Mouse (Mus musculus): ENCODE results near the gene Fbxl13. TPM values are rescaled to one million over a fixed set of nuclear protein-coding genes. Genes with fewer than 3 reads are reported as not detected.
A peak's percentile ranks its signal among the peaks of the same experiment; 100 is the strongest.

Fbxl13 gene
- total RNA-seq (2012; rRNA removed) (0.29 and 0.30 TPM in 2 replicates), total RNA-seq (2014; rRNA removed) (0.19 TPM in 1 of 2 replicates, not detected in the other), polyA plus RNA-seq (2012; ENCODE audit: insufficient read length, low read depth) (0.14 TPM in 1 of 2 replicates, not detected in the other)

- dilution Hi-C loops (cut with MboI; ENCODE audit: extremely low pct_ligation_motif_present, extremely low pct_unique_long_range_greater_than_20kb, low sequenced_read_pairs): no loop called here
- Histone ChIP-seq H3K4me3 (replicated peaks in 1 of 3; ENCODE audit: low read depth in 2 of 3, low read length in 2 of 3, poor library complexity in 1 of 3) (peak within 1 kb of the TSS; percentile 73 to 92 (median 84)), H3K9me3 (replicated peaks; ENCODE audit: low read length) (no peaks in the 10 kb centered on the region), H3K36me3 (replicated peaks in 1 of 2; ENCODE audit: control insufficient read depth in 1 of 2, insufficient read depth in 1 of 2, low read length in 1 of 2) (peaks cover 21 to 23% of the 10 kb centered on the region in 2 experiments), H3K27ac (ENCODE audit: insufficient read depth, low read depth) (peak within 1 kb of the TSS; percentile 58), H3K79me2 (replicated peaks; ENCODE audit: control insufficient read depth, extremely low read depth, insufficient read depth, poor library complexity, severe bottlenecking) (no peaks in the 10 kb centered on the region; the same call in 1 of the 2 replicates), H3K4me2 (ENCODE audit: insufficient read depth, low read depth, poor library complexity, severe bottlenecking) (peak within 1 kb of the TSS; percentile 74), H3K4me1 (ENCODE audit: control insufficient read depth in 1 of 2, insufficient read depth in 2 of 2) (peaks cover 4 to 36% of the 10 kb centered on the region in 2 experiments), H3K9ac (ENCODE audit: insufficient read depth, low read depth) (peak within 1 kb of the TSS; percentile 74), H3K27me3 (replicated peaks) (peaks cover 18% of the 10 kb centered on the region)
- peak; percentile 91 for DNase-seq (ENCODE audit: extremely low read depth)
- in situ Hi-C loops (cut with MboI; ENCODE audit: low pct_ligation_motif_present, low pct_unique_long_range_greater_than_20kb, low sequenced_read_pairs): loop anchor here (10.0 kb wide), 1 partner anchor 361 kb away; no protein-coding TSS in a partner anchor
- TF ChIP-seq POLR2A (IDR thresholded peaks at IDR 0.05; ENCODE audit: low read depth, low read length) (peak; percentile 82), ETS1 (conservative IDR thresholded peaks at IDR 0.05; ENCODE audit: low read depth, low read length) (peak; percentile 28; the same call in 1 of the 2 replicates), MAFK (IDR thresholded peaks at IDR 0.05; ENCODE audit: insufficient replicate concordance, low read length) (no peak), USF2 (conservative IDR thresholded peaks at IDR 0.05; ENCODE audit: low read depth, low read length) (no peak), POLR2AphosphoS2 (IDR thresholded peaks at IDR 0.05; ENCODE audit: low read depth, low read length) (peak; percentile 70; the same call in 1 of the 2 replicates), GABPA (IDR thresholded peaks at IDR 0.05; ENCODE audit: insufficient replicate concordance, low read depth, low read length) (no peak), HCFC1 (IDR thresholded peaks at IDR 0.05; ENCODE audit: low read depth, low read length) (peak; percentile 57), ELF1 (IDR thresholded peaks at IDR 0.05; ENCODE audit: low read depth, low read length) (peak; percentile 84), TCF12 (IDR thresholded peaks at IDR 0.05; ENCODE audit: low read depth, low read length) (peak; percentile 79), IRF4 (IDR thresholded peaks at IDR 0.05; ENCODE audit: low read depth, low read length) (peak; percentile 21; the same call in 1 of the 2 replicates), JUN (IDR thresholded peaks at IDR 0.05; ENCODE audit: insufficient read depth, low read depth, low read length) (no peak), MEF2A (IDR thresholded peaks at IDR 0.05; ENCODE audit: borderline replicate concordance, low read depth, low read length) (0 out of 2 replicates have a peak, but pooled peaks have one; percentile 46), ZMIZ1 (IDR thresholded peaks at IDR 0.05; ENCODE audit: low read depth, low read length) (peak; percentile 77), NRF1 (IDR thresholded peaks at IDR 0.05; ENCODE audit: low read depth, low read length) (peak; percentile 57), SIN3A (IDR thresholded peaks at IDR 0.05; ENCODE audit: low read length) (peak; percentile 71), NELFE (IDR thresholded peaks at IDR 0.05; ENCODE audit: low read depth, low read length) (peak; percentile 90), JUND (conservative IDR thresholded peaks at IDR 0.05; ENCODE audit: low read depth, low read length) (no peak), MXI1 (IDR thresholded peaks at IDR 0.05; ENCODE audit: low read depth, low read length) (peak; percentile 91)
These were observed at the start of gene Fbxl13, which contains the start of gene Armc10 for GRCm38 (mm10) chr5:21645439-21646132. Fbxl13 (minus strand) TSS chr5:21645634. Armc10 (plus strand) TSS chr5:21645813.

Data from CH12.LX (cell line).